Mouse (Mus musculus): ENCODE results near the gene Lrrc4c. TPM values are rescaled to one million over a fixed set of nuclear protein-coding genes. Genes with fewer than 3 reads are reported as not detected.

The Lrrc4c gene
- total RNA-seq, 2 experiments from 2014 or later, result not detected

DNA sequence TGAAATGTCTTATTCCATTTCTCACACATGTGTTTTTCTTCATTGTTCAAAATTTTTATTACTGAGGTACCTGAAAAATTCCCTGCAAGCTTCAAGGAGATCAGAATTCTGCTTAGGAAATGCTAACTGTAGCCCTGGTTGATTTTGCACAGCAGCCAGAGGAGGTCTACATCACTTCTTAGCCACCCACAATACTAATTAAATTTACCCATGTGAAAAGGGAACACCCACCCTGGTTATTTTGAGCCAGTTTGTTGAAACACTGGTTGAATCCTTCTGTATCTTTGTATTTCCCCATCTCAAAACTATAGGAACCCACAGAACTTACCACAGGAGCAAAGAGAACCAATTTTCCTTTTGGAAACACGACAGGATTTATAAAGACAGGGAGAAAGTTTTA is 191.0 kb downstream of the Lrrc4c start:
- no peak for ATAC-seq (replicated peaks; ENCODE audit: low FRiP score, poor library complexity, severe bottlenecking)

DNA sequence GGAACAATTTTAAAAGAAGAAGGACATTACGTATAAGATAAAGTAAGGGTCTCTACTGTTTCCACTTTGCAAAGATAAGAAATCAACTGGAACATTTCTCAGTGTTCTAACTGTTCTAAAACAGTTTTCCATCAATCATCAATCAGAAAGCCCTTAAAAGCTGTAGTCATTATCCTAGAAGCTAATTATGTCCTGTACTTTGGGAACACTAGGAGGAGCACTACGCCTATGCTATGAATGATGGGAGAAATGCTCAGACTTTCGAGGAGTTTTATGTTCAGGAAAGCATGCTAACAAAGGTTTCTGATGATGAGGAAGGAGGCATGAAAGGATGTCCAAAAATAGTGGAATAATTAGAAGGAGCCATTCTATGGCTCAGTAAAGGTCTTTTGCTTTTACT is 219.5 kb downstream of the Lrrc4c start:
- no peak for ATAC-seq (replicated peaks; ENCODE audit: low FRiP score, poor library complexity, severe bottlenecking)

DNA sequence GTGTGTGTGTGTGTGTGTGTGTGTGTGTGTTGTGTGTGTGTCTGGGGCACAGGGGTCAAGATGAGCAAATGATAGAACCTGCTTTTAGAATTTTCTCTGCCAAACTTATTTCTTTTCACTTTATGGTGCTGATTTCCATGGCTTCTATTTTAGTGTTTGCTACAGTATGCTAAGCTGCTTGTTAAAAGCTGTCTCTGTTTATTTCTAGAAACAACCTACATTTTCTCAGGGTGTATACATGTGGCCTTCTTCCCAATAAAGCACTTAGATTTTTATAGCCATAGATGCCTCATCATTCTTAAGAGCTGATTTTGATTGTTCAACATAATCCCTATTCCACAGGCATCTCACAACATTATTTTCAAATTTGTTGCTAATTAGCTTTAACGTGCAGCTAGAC is 229.2 kb downstream of the Lrrc4c start:
- no peak for ATAC-seq (replicated peaks; ENCODE audit: low FRiP score, poor library complexity, severe bottlenecking)

DNA sequence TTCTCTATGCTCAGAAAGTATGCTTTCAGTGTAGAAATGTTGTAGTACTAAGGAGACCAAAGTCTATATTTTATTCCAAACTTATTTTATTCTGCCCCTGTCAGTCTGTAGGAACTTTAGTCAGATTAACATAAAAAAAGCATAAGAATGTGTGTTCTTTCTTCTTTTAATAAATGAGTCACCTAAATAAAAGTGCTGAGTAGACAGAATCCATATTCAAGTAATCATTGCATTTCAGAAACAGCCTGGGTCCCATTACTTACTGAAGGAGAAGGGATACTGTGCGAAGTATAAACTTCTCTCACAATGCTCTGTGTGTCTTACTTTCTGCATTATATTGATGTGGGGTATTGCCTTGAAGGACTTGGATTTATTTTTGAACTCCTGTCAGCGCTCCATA is 255.8 kb downstream of the Lrrc4c start:
- ATAC-seq (replicated peaks; ENCODE audit: low FRiP score, poor library complexity, severe bottlenecking), result no peak

DNA sequence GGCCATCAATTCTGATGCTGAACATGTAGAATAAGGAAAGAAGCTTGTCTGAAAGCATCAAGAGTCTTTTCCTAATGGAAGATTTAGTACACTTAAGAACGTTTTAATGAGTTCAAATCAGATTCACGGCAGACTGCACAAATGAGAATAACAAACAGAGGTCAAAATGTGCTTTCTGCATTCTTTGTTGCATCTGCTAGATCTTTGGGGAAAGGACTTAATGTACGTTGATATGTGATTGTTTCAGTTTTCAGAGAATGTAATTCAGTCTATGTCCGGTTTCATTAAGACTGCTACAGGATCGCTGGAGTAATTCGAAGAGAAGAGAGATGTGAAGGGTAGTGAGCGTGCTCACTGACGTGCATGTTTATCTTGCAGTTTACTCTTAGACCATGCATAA is 259.7 kb downstream of the Lrrc4c start:
- no peak for ATAC-seq (replicated peaks; ENCODE audit: low FRiP score, poor library complexity, severe bottlenecking)

DNA sequence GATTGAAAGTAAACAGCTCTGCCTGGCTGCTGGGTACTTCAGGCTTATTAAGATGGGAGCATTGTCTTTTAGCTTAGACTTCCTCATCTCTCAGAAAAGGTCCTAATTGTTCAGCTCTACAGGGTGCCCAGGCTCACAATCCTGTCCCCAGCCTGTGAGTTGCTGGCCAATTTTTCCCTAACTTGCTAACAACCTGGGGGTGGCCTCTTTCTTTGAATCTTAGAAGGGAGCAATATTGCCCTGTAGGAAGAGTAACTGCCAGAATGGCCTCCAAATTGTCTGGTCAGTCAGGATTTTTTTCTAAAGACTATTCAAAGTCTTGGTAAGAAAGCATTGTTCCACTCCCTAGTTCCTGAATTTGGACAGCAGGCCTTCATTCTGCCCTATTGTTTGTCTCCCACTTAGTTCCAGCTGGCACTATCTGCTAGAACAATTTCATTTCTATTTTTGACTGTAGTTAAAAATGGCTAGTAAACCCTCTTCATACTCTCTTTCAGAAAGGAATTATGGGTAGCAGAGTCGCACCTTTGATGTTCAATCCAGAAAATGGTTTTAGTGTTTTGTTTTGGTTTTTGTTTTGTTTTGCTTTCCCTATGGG is 262.3 kb downstream of the Lrrc4c start:
- ATAC-seq (replicated peaks; ENCODE audit: low FRiP score, poor library complexity, severe bottlenecking), result no peak

DNA sequence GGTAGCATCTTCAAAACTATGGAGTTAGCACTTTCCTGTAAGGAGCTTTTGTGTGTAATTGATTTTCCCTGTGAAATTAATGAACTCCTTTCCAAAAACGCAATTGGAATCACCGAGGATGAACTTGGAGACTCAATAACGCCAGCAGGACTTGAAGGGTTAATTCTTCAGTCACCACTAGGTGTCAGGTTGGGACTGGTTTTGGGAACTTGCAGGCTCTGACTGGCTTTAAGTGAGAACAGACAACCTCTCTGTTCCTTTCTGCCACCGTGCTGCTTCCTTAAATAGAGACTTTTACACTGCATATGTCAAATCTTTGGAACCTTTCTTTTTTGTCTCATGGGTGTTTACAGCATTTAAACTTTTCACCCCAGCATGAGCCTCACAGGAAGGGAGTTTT is 267.7 kb downstream of the Lrrc4c start:
- ATAC-seq (replicated peaks; ENCODE audit: low FRiP score, poor library complexity, severe bottlenecking), result no peak

DNA sequence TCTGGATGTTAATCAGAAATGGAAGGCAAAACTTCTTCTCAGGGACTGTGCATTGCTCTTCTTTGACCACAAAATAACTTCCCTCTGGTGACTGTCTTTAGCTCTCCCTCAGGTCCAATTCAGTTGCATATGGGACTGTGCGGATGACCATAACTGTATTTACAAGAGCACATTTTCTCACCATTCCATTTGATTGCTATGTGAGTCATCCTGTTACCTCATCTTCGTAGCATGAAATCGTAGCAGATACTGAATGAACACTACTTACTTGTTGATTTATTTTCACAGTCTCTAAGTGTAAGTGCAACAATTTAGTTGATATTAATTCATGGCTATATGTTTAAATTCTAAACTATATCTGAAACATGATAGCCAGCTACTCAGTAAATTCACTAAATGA is 286.8 kb downstream of the Lrrc4c start:
- ATAC-seq (replicated peaks; ENCODE audit: low FRiP score, poor library complexity, severe bottlenecking), result no peak

DNA sequence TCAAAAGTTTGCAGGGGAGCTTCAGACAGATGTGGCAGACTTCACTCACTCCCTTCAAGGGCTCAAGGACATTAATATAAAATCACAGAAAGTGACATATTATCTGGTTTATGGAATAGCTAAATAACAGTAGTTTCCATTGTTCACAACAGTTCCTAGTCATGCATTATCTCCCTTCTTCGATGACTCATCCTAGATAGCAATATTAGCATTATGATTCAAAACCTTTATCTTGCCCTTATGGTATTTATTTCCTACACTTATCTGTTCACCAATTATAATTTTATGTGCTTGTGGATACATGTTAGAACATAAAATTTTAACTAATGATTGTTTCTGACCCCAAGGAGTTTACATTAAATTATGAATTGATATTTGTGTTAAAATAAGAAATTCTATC is 296.2 kb downstream of the Lrrc4c start:
- ATAC-seq (replicated peaks; ENCODE audit: low FRiP score, poor library complexity, severe bottlenecking), result no peak

DNA sequence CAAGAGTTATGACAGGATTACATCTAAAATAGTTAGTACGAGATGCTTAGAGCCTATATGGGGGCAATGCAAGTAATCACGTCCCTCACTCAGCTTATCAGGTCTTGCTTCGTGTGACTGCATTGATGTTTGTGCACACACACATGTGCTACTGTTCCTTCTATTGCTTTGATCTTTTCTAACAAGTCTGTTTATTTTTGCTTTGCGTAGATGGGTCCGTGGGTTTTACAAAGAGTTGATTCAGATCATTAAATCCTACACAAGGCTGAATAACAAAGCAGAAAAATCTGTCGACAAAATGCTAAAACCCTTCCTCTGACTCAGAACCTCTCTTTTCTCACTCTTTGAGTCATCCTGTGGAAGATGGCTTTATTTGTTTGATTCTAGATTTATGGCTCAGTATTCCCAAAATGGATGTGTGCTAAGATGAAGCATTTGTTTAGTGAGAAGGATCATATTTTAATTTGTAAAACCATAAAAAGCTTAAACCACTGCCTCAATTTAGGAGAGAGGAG is 300.8 kb downstream of the Lrrc4c start:
- no peak for ATAC-seq (replicated peaks; ENCODE audit: low FRiP score, poor library complexity, severe bottlenecking)

DNA sequence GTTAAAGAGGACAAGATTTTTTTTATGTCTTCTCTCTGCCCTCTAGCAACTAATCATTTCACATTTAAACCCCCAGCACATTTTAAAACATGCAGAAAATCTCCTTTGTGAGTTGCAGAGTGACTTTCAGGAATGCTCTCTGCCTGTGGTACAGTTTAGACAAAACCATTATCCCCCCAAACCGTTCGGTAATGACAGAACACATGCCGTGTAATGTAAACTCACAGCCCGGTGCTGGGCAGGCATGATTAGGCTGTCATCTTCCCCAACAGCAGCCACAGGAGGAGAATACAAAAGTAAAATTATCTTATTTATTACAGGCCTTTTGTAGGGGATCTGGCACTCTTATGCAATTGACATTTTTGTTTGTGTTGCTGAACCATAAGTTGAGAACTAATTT is 349.1 kb downstream of the Lrrc4c start:
- no peak for ATAC-seq (replicated peaks; ENCODE audit: low FRiP score, poor library complexity, severe bottlenecking)

DNA sequence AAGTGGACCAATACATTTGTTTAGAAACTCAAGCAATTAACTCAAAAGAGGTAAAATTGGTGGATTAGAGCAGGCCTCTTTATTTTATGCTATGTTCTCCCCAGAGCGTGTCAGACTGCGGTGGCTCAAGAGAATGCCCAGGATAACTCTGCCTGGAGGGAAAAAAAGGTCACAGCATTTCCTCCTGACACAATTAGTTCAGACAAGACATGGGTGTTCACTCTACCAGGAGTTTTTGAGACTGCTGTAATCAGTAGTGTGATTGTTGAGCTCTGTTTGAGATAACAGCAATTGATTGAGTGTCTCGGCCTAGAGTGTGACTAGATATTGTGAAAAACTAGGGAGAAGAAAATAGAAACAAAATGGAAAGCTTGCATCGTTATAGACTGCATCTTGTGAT is 363.8 kb downstream of the Lrrc4c start:
- no peak for ATAC-seq (replicated peaks; ENCODE audit: low FRiP score, poor library complexity, severe bottlenecking)

DNA sequence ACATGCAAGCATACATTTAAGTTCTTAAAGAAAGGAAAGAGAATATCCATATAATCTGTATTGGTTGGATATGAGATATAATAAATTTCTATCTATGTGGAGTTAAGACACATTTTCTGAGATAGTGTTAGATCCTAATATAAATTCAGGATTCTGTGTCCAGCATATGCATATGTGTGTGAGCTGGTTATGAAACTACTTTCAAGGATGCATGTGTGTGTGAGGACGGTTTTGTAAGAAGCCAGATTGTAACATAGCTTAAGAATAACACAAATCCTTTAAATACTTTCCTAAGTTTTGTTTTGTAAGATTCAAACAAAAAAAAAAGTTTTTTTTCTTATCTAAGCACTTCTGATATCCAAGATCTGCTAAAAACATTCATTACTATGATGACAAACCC is 367.4 kb downstream of the Lrrc4c start:
- no peak for ATAC-seq (replicated peaks; ENCODE audit: low FRiP score, poor library complexity, severe bottlenecking)

DNA sequence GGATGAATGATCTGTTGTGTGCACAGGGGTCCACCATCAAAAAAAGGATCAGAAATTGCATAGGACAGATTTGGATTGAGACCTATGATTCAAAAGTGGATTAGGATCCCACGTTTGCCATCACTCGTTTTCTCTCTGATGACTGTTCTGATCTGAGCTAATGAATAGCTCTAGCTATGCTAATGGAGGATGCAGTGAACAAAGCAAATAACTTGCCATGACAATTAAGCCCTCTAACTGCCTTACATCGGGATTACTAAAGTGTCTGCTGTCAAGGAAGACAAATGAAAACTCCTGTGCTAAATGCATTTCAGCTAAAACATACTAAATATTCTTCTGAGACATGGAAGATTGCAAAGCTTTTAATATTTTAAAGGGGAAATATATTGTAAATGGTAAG is 387.0 kb downstream of the Lrrc4c start:
- ATAC-seq (replicated peaks; ENCODE audit: low FRiP score, poor library complexity, severe bottlenecking), result no peak

DNA sequence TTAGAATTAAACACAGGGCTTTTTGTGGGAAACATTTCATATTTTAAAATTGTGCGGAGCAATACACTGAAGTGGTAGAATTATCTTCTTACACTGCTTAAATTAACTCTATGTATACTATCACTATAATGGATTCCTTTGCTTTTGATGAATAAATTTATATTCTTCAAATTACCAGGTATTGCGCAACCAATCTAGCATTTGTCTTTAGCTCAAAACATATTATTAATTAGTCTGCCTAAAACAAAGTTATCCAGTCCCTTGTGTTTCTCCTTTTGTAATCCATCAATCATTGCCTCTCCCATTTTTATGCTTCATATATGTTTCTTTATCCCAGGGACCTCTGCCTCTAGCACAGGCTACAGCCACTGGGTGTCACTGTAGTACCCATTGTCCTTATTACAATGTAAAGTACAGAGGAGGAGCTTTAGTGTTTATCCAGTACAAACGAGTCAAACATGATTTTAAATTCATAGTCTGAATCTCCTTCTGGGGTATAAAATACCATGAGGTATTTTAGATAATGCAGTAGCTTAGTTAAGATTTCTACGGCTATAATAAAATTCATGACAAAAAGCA is 389.9 kb downstream of the Lrrc4c start:
- ATAC-seq (replicated peaks; ENCODE audit: low FRiP score, poor library complexity, severe bottlenecking), result no peak

DNA sequence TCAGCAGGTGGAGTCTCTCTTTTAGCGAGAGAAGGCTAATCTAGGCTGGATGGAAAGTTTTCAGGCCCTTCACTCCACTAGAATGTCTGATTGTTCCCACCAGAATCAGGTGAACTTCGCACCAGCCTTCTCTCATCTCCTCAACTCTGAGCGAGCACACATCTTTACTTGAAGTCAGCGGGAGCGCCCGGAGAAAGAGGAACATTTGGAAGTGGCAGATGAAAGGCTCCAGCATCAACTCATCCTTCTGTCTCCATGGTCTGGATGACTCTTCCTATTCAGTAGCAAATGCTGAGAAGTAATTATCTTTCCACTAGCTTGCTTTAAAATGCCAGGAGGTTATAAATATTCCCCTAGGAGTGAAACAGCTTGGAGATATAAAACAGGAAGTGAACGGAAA is 396.6 kb downstream of the Lrrc4c start:
- ATAC-seq (replicated peaks; ENCODE audit: low FRiP score, poor library complexity, severe bottlenecking), result no peak

DNA sequence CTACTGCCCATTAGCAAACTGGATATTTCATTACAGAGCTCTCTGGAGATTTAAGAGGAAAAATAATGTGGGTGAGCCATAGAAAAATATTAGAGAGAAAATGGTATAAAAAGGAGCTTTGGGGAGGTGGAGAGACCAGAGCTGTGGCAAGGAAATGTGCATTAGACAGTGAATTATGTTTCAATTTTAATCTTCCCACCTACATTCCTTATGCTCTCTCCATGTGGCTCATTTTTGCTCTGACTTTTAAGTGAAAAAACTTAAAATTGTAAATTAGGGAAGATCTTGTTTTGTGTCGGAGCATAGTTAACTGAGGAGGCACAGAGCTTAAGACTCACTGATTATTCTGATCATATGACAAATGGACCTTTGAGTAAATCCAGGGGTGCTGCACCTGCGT is 399.4 kb downstream of the Lrrc4c start:
- no peak for ATAC-seq (replicated peaks; ENCODE audit: low FRiP score, poor library complexity, severe bottlenecking)

DNA sequence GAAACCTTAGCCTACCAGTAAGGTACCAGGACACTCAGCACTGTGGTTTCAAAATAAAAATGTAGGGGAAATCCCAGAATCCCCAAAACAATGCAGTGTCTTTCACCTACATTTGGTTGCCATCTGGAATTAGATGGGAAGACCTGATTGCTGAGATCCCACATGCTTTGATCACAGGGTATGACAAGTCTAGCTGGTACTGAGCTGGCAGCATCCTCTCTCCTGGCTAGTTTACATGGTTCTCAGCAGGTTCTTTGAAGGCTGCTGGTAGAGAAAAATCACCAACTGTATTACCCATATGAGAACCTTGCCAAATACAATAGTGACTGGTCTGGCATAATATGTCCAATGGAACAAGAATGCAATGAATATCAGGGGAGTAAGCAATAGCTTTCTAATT is 405.4 kb downstream of the Lrrc4c start:
- no peak for ATAC-seq (replicated peaks; ENCODE audit: low FRiP score, poor library complexity, severe bottlenecking)

DNA sequence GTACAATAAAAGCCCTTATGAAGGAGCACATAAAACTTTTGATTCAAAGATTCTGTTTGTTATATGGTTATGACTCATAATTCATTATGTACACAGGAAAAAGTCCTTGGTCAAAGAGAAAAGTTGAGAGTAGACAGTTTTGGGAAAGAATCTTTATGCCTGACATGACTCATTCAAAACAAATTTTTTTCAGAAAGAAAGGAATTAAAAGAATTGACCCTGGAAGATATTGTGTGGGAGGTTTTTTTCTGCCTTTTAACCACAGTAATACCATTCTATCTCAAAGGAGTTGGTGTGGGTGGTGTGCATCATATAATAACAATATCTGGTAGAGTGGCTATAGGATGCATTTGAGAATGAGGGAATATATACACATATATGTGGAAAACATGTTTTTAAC is 418.1 kb downstream of the Lrrc4c start:
- ATAC-seq (replicated peaks; ENCODE audit: low FRiP score, poor library complexity, severe bottlenecking), result no peak

DNA sequence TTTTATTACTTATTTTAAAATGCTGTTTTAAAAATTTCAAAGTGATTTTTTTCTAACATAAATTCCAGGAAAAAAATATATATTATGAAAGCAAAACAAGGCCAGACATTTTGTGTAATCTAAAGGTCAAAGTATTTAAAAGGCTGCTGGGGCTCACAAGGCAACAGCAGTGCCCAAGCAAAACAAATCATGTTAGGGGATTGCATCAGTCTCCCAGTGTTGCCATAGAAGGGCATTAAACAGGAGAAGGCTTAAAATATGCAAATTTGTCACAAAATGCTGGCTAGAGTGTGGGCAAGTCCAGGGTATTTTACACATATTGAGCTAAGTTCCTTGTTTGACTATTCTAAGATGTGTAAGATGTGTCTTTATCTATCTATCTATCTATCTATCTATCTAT is 437.1 kb downstream of the Lrrc4c start:
- ATAC-seq (replicated peaks; ENCODE audit: low FRiP score, poor library complexity, severe bottlenecking), result no peak

DNA sequence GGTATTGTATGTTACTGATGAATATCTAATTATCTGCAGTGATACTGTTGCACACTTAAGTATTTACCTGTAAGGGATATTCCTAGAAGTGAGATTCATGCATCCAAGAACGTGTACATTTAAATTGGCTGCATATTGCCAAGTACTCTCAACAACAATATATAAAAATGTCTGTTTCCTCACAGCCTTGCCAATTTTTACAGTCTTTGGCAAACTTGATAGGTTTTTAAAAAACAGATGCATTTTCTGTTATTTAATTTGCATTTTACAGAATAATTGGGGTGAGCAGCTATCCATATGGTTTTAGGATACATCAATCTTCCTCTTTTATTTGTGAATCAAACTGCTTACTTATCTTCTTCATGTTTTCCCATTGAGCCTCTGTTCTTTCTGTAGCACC is 439.7 kb downstream of the Lrrc4c start:
- ATAC-seq (replicated peaks; ENCODE audit: low FRiP score, poor library complexity, severe bottlenecking), result no peak

DNA sequence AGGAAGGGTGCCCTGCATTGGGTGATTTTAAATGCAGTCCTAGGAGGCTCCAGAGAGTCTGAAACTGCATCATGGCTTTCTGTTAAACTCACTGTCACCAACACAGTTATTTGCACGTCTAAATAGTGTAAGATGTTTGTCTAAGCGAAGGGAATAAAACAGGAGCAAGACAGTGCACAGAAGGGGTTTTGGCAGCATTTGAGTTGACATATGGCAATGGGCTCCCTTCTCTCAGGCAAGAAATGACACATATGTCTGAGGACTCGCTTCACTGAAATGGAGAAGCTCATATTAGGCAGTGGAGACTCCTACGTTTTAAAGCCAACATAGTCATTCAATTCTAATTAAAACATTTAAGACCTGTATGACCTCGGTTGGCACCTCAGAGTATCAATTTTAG is 445.6 kb downstream of the Lrrc4c start:
- ATAC-seq (replicated peaks; ENCODE audit: low FRiP score, poor library complexity, severe bottlenecking), result no peak
